Mouse (Mus musculus): Measurements from ENCODE around the gene Cdk2. TPM values are rescaled to one million over a fixed set of nuclear protein-coding genes. Genes with fewer than 3 reads are reported as not detected.
"Not testable (repeated sequence)": the region's sequence is repeated elsewhere in the genome, so short reads cannot be mapped to it uniquely, and the experiment has no call there.

Cdk2 gene
- polyA plus RNA-seq, 1 experiment from 2014 or later = 130 TPM

DNA sequence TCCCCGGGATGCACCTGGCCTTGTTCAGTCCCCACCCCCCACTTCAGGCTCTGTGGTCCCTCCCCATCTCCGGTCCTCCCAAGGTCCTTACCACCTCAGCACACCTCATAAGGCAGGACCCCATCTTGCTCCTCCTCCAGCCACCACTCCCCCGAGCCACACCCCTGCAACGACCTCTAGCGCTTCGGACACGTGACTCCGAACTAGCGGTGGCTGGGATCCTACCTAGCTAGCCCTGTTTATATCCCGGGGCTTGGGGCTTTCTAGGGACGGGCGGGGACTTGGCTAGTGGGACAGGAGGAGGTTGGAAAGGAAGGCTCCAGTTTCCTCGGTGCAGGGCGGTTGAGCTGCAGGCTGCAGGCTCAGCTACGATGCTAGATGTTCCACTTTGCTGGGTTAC, 32.6 kb upstream of the Cdk2 start:
- no peak overlapping the region; the same call in 1 of the 2 replicates for H3K27ac ChIP-seq (replicated peaks)
- H3K9me3 ChIP-seq = 0 out of 2 replicates have a peak, but pooled peaks cover 5% of the 10 kb centered on the region
- H3K27me3 ChIP-seq (replicated peaks; ENCODE audit: low read depth, poor library complexity, severe bottlenecking) = peaks cover 22% of the 10 kb centered on the region
- WGBS = 2% methylated on average over 15 of the region's 15 CpGs
- H3K36me3 ChIP-seq (replicated peaks) = peaks cover 7% of the 10 kb centered on the region
- peaks cover 11% of the 10 kb centered on the region for H3K4me1 ChIP-seq
- H3K4me3 ChIP-seq = peak overlapping the region; percentile 49
- DNase-seq (ENCODE audit: low spot score) = peak; percentile 53

DNA sequence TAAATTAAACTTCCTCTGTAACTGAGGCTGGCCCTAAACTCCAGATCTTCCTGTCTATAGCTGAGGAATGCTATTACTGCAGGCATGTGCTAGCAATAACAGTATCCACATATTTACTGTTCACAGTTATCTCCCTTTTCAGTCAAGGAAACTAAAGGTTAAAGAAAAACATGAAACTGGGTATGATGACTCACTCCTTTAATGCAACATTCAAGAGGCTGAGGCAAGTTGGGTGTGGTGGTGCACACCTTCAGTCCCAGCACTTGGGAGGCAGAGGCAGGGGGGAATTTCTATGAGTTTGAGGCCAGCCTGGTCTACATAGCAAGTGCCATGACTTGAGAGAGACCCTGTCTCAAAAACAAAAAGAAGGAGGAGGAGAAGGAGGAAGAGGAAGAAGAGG, 27.2 kb upstream of the Cdk2 start:
- no peak overlapping the region for H3K27ac ChIP-seq (replicated peaks)
- H3K36me3 ChIP-seq (replicated peaks) = peaks cover 7% of the 10 kb centered on the region
- H3K4me3 ChIP-seq = no peak overlapping the region
- H3K4me1 ChIP-seq = peaks cover 2% of the 10 kb centered on the region
- H3K9me3 ChIP-seq = 0 out of 2 replicates have a peak, but pooled peaks cover 5% of the 10 kb centered on the region
- no peak for DNase-seq (ENCODE audit: low spot score)
- 0 out of 2 replicates have a peak, but pooled peaks cover 4% of the 10 kb centered on the region for H3K27me3 ChIP-seq (replicated peaks; ENCODE audit: low read depth, poor library complexity, severe bottlenecking)

DNA sequence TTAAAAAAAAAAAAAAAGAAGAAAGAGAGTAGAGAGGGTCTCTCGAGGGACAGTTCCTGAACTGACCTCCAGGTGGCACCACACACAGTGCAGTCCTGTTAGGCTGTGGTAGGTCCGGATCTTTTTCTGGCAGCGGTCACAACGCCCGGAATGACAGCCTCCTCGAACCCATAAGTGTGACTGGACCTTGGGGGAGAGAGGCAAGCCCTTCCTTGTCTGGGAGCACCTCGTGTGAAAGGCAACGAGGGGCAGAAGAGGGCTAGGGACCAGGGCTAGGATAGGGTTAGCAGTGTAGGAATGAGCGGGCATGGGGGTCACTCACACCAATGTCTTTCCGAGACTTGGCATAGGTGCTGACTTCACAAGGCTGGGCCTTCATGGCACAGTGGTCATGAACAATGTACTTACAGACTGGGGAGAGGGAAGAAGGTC, 26.2 kb upstream of the Cdk2 start:
- Histone ChIP-seq H3K9me3 (0 out of 2 replicates have a peak, but pooled peaks cover 5% of the 10 kb centered on the region), H3K36me3 (replicated peaks) (peaks cover 7% of the 10 kb centered on the region), H3K27me3 (replicated peaks; ENCODE audit: low read depth, poor library complexity, severe bottlenecking) (no peaks in the 10 kb centered on the region), H3K4me3 (no peak overlapping the region), H3K4me1 (no peaks in the 10 kb centered on the region), H3K27ac (replicated peaks) (no peak overlapping the region)
- whole genome bisulfite sequencing = 24% methylated on average over 10 of the region's 10 CpGs
- DNase-seq (ENCODE audit: low spot score) = peak; percentile 75

DNA sequence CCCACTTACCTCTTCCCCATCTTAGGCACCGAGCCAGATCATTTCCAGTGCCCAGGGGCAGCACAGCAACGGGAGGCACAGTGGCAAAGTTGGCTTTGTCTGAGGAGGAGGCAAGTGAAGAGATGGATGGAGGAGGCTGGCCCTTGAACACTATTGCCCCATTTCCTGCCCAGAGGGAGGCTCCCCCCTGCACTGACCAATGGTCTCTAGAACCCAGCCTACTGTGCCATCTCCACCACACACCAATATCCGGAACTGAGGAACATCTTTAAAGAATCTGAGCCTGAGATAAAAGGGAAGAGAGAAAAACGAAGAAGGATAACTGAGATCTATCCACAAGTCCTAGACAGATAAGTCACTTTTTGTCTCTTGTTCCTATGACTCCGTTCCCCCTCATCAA, 23.2 kb upstream of the Cdk2 start:
- Histone ChIP-seq H3K27ac (replicated peaks) (no peak overlapping the region), H3K4me3 (no peak overlapping the region), H3K9me3 (0 out of 2 replicates have a peak, but pooled peaks cover 3% of the 10 kb centered on the region), H3K27me3 (replicated peaks; ENCODE audit: low read depth, poor library complexity, severe bottlenecking) (no peaks in the 10 kb centered on the region), H3K36me3 (replicated peaks) (peaks cover 3% of the 10 kb centered on the region), H3K4me1 (no peaks in the 10 kb centered on the region)
- no peak for DNase-seq (ENCODE audit: low spot score)
- 86% methylated on average over 5 of the region's 5 CpGs for WGBS

DNA sequence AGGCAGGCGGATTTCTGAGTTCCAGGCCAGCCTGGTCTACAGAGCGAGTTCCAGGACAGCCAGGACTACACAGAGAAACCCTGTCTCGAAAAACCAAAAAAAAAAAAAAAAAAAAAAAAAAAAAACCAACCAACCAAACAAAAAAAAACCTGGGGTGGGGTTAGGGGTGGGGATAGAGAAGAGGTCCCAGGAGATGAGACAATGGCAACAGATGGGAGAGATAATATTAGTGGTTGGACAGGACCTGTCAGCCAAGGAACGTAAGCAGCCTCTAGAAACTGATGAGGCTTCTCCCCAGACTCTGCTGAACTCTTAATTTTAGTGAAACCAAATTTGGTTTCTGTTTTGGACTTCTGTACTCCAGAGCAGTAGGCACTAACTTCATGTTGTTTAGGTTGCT, 20.6 kb upstream of the Cdk2 start:
- not testable (repeated sequence) for DNase-seq (ENCODE audit: low spot score); H3K9me3 ChIP-seq; H3K4me1 ChIP-seq; H3K4me3 ChIP-seq; H3K27ac ChIP-seq (replicated peaks); H3K36me3 ChIP-seq (replicated peaks); H3K27me3 ChIP-seq (replicated peaks; ENCODE audit: low read depth, poor library complexity, severe bottlenecking)
- 81% methylated on average over 4 of the region's 4 CpGs for WGBS

DNA sequence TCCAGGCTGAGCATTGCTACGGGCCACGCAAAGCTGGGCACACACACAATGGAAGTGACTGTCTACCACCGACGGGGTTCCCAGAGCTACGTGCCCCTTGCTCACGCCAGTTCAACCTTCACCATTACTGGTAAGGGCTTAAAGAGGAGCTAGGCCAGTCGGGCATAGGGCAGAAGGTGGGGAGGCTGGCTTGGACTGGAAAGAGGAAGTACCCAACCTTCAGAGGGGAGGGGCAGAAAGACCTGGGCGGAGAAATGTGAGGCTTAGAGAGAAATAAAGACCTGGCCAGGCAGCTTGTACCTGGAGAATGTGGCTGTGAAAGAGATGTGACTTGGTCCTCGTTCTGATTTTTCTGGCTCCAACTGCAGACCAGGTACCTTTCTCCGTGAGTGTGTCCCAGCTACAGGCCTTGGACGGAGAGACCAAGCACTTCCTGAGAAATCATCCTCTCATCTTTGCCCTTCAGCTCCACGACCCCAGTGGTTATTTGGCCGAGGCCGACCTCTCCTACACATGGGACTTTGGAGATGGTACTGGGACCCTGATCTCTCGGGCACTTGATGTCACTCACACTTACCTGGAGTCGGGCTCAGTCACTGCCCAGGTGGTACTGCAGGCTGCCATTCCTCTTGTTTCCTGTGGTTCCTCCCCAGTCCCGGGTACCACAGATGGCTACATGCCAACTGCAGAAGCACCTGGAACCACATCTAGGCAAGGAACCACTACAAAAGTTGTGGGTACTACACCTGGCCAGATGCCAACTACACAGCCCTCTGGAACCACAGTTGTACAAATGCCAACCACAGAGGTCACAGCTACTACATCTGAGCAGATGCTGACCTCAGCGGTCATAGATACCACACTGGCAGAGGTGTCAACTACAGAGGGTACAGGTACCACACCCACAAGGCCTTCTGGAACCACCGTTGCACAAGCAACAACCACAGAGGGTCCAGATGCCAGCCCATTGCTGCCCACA, 11.0 kb upstream of the Cdk2 start:
- Histone ChIP-seq H3K27me3 (replicated peaks; ENCODE audit: low read depth, poor library complexity, severe bottlenecking) (no peaks in the 10 kb centered on the region), H3K36me3 (replicated peaks) (no peaks in the 10 kb centered on the region), H3K27ac (replicated peaks) (no peak overlapping the region), H3K4me1 (no peaks in the 10 kb centered on the region), H3K4me3 (no peak overlapping the region), H3K9me3 (no peaks in the 10 kb centered on the region)
- no peak for DNase-seq (ENCODE audit: low spot score)
- 88% methylated on average over 19 of the region's 19 CpGs for WGBS

DNA sequence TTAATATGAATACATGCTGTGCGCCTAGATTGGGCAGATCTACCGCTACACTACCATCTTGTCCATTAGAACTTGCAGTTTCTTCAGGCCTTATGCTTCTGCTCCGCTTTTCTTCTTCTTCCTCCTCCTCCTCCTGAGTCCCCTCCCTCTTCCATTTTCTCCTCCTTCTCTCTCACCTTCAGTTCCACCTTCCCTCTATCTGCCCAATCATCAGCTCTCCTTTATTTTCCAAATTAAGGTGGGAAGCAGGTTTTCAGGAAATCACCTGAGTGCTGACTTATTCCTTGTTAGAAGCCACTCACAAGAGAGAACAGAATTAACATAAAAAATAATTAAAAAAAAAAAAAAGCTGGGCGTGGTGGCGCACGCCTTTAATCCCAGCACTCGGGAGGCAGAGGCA, 6.5 kb upstream of the Cdk2 start:
- 93% methylated on average over 7 of the region's 7 CpGs for WGBS
- not testable (repeated sequence) for H3K4me1 ChIP-seq; H3K9me3 ChIP-seq; H3K36me3 ChIP-seq (replicated peaks); H3K4me3 ChIP-seq; H3K27me3 ChIP-seq (replicated peaks; ENCODE audit: low read depth, poor library complexity, severe bottlenecking); H3K27ac ChIP-seq (replicated peaks); DNase-seq (ENCODE audit: low spot score)

DNA sequence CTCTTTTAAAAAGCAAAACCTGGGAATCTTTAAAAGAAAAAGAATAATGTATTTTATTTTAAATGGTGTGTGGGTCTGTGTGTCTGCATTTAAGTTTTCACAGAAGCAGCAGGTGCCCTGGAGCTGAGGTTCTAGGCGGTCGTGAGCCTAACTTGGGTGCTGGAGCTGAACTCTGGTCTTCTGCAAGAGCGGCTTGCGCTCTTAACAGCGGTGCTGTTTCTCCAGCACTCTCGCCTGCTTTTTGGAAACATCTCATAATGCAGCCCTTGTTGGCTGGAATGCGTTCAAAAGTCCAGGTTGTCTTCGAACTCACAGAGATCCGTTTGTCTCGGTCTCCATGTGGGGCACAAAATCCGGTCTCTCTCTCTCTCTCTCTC, 474 bp upstream of the Cdk2 start:
- DNase-seq (ENCODE audit: low spot score) = peak; percentile 17
- peak overlapping the region; percentile 95 for H3K27ac ChIP-seq (replicated peaks)
- no peaks in the 10 kb centered on the region for H3K9me3 ChIP-seq
- H3K27me3 ChIP-seq (replicated peaks; ENCODE audit: low read depth, poor library complexity, severe bottlenecking) = 0 out of 2 replicates have a peak, but pooled peaks cover 2% of the 10 kb centered on the region
- H3K36me3 ChIP-seq (replicated peaks) = peaks cover 32% of the 10 kb centered on the region
- peaks cover 33% of the 10 kb centered on the region for H3K4me1 ChIP-seq
- WGBS = 8% methylated on average over 11 of the region's 11 CpGs
- peak overlapping the region; percentile 89 for H3K4me3 ChIP-seq

DNA sequence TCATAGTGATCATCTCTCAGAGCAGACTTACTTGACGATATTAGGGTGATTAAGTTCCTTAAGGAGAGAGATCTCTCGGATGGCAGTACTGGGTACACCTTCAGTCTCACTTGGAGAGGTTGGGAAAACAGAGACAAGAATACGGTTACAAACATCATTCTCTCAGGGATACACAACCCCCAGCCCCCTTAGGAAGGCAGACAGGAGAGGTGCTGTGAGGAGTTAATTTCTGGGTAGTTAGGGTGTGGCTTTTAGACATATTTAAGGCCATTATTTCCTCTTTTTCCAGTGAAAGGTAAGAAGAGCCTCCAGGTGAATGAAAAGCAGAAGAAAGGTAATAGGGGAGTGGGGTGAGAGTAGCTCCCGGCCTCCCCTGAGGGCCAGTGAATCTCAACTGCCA, 936 bp downstream of the Cdk2 start, which contains the start of gene Pmel:
Gene Pmel (plus strand): TSS at position 301 of the 400 bp plus-strand sequence.
- 24% methylated on average over 4 of the region's 4 CpGs for WGBS
- Histone ChIP-seq H3K27me3 (replicated peaks; ENCODE audit: low read depth, poor library complexity, severe bottlenecking) (0 out of 2 replicates have a peak, but pooled peaks cover 2% of the 10 kb centered on the region), H3K27ac (replicated peaks) (peak within 1 kb of the TSS; percentile 95), H3K4me3 (peak within 1 kb of the TSS; percentile 89), H3K9me3 (no peaks in the 10 kb centered on the region), H3K36me3 (replicated peaks) (peaks cover 46% of the 10 kb centered on the region), H3K4me1 (peaks cover 33% of the 10 kb centered on the region)
- no peak for DNase-seq (ENCODE audit: low spot score)

DNA sequence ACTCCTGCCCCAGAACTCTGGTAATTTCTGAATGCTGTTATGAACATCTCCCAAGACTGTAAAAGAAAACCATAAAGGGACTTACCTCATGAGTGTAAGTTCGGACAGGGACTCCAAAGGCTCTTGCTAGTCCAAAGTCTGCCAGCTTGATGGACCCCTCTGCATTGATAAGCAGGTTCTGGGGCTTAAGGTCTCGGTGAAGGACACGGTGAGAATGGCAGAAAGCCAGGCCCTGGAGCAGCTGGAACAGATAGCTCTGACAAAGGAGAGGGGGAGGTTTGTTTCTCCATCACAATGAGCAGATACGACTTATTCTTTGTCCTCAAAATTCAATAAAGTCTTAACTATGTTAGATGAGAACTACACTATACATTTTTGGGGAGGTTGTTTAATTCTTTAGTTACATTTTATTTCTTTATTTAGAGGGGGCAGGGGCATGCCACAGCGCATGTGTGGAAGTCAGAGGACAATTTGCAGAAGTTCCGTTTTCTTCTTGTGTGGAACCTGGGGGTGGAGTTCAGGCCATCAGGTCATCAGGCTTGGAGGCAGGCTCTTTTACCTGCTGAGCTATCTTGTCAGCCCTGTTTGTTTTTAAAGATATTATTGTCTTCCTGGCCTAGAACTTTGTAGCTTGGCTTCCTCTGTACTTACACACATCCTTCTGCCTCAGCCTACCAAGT, 2.4 kb downstream of the Cdk2 start:
- H3K4me1 ChIP-seq = peaks cover 33% of the 10 kb centered on the region
- H3K27ac ChIP-seq (replicated peaks) = no peak overlapping the region
- 91% methylated on average over 6 of the region's 6 CpGs for WGBS
- DNase-seq (ENCODE audit: low spot score) = no peak
- H3K4me3 ChIP-seq = peak overlapping the region; percentile 89; the same call in 1 of the 2 replicates
- H3K9me3 ChIP-seq = no peaks in the 10 kb centered on the region
- H3K36me3 ChIP-seq (replicated peaks) = peaks cover 60% of the 10 kb centered on the region
- 0 out of 2 replicates have a peak, but pooled peaks cover 2% of the 10 kb centered on the region for H3K27me3 ChIP-seq (replicated peaks; ENCODE audit: low read depth, poor library complexity, severe bottlenecking)

DNA sequence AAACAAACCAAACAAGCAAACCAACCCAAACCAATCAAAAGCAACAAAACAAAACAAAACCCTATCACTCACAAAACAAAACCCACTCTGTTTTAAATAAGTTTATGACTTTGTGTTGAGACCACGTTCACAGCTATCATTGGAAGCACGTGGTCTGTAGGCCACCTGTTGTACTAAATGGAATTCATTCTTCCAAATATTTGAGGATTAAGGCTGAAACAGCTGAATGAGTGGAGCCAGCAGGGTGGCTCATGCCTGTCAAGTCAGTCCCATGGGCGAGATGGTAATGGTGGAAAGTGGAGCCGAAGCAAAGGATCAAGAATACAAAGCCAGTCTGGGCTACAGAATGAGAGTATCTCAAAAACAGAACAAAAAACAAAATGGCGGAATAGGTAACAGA, 4.1 kb downstream of the Cdk2 start:
- Histone ChIP-seq H3K9me3 (no peaks in the 10 kb centered on the region), H3K4me3 (no peak overlapping the region), H3K36me3 (replicated peaks) (peaks cover 63% of the 10 kb centered on the region), H3K27me3 (replicated peaks; ENCODE audit: low read depth, poor library complexity, severe bottlenecking) (no peaks in the 10 kb centered on the region), H3K27ac (replicated peaks) (no peak overlapping the region), H3K4me1 (peaks cover 31% of the 10 kb centered on the region)
- 92% methylated on average over 5 of the region's 5 CpGs for WGBS
- no peak for DNase-seq (ENCODE audit: low spot score)

DNA sequence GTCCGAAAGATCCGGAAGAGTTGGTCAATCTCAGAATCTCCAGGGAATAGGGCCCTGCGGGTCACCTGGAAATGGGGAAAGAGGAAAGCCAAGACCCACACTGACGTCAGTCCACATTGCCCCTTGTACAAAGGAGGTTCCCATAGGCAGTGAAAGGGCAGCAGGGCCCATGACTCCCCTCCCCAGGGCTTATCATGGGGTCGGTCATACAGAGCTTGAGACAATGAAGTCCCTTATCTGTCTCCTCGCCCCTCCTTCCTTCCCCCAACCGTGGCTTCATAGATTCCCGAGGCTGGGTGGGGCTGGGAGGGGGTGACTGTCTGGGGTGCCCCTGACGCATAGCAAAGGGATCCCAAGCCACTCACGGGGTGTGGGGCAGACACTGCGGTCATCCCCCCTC, 5.2 kb downstream of the Cdk2 start:
- H3K27ac ChIP-seq (replicated peaks) = no peak overlapping the region

More for the DNA sequence above, 5.2 kb downstream of the Cdk2 start:
- no peak overlapping the region for H3K4me3 ChIP-seq
- DNase-seq (ENCODE audit: low spot score) = no peak
- peaks cover 30% of the 10 kb centered on the region for H3K4me1 ChIP-seq
- H3K9me3 ChIP-seq = no peaks in the 10 kb centered on the region
- WGBS = 79% methylated on average over 11 of the region's 11 CpGs
- H3K27me3 ChIP-seq (replicated peaks; ENCODE audit: low read depth, poor library complexity, severe bottlenecking) = no peaks in the 10 kb centered on the region
- peaks cover 63% of the 10 kb centered on the region for H3K36me3 ChIP-seq (replicated peaks)

All from embryonic facial prominence, embryonic 10.5 days (tissue).